Mouse (Mus musculus): ENCODE data around the gene Olfr785.
"Not testable (repeated sequence)": the region's sequence is repeated elsewhere in the genome, so short reads cannot be mapped to it uniquely, and the experiment has no call there.

Gene Olfr785

DNA sequence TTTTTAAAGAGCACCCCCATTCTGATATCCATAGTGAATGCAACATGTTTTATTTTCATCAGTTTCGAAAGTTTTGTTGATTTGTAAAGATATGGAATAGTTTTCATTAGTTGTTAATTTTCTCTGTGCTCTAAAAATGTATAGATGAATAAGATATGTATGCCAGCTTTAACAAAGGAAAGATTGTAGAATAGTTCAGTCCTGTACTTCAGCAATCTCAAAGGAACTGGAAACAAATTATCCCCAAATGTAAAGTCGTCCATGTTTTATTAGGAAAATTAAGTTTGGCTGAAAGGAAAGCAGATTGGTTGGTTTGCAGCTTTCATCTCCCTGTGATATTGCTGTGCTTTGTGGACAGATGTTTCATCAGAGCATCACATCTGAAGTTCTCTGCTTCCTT, at the start of gene Olfr785:
Gene Olfr785 (plus strand): TSS at position 301 of the 400 bp plus-strand sequence.
- no peak for DNase-seq (ENCODE audit: low spot score)

GRCm38 (mm10) chr10:129356496-129356895, 48.7 kb upstream of the Olfr785 start:
- not testable (repeated sequence) for DNase-seq (ENCODE audit: low spot score)

- no peak for DNase-seq (ENCODE audit: low spot score)
These were observed 47.9 kb upstream of the Olfr785 start for GRCm38 (mm10) chr10:129357307-129357706.

GRCm38 (mm10) chr10:129374051-129374450, 31.2 kb upstream of the Olfr785 start:
- not testable (repeated sequence) for DNase-seq (ENCODE audit: low spot score)

DNA sequence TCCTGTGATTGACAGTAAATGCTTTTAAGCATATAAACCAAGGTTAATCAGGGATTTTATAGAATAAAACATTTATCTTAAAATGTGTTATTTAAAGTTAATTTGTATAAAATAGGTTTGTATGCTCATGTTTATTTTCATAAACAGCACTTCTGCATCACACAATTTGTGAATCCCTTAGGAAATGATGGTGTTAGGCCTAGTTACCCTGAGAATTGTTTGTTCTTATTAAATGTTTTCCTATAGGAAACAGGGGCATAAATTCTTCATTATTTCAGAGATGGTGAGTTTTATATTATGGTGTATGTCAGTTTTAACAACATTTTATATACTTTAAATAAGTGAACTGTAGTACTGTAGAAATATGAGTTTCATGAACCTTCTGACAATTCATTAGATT, 21.4 kb upstream of the Olfr785 start, which contains the start of gene Olfr784:
Gene Olfr784 (plus strand): TSS at position 301 of the 400 bp plus-strand sequence.
- no peak for DNase-seq (ENCODE audit: low spot score)

- DNase-seq (ENCODE audit: low spot score), result no peak
These were observed 4.3 kb upstream of the Olfr785 start for GRCm38 (mm10) chr10:129400892-129401291.

GRCm38 (mm10) chr10:129427006-129427405, 21.8 kb downstream of the Olfr785 start, which contains the start of gene Olfr786:
TSS of gene Olfr786 (plus strand) at chr10:129427306.
- DNase-seq (ENCODE audit: low spot score), result no peak

Data from adipocyte (in vitro differentiated cells).